Mouse (Mus musculus) T-helper 1 cell (primary cell): ENCODE data around the gene Syn3.

Experiments
- in situ Hi-C: fragments of 300-600 bp; cut with MboI, MseI; formaldehyde crosslinking; loops from one replicate; pipeline ENCODE4 v1.15.1; 2025; ENCODE audit warnings: high pct_unique_total_duplicates

Gene Syn3

GRCm38 (mm10) chr10:86369346-86369745 lies 129.3 kb downstream of the Syn3 start:
- in situ Hi-C loops, result no loop called here

- in situ Hi-C loops, result no loop called here
These were observed 129.9 kb downstream of the Syn3 start for GRCm38 (mm10) chr10:86368811-86369210.

GRCm38 (mm10) chr10:86367346-86367745 lies 131.3 kb downstream of the Syn3 start:
- in situ Hi-C loops, result no loop called here

DNA sequence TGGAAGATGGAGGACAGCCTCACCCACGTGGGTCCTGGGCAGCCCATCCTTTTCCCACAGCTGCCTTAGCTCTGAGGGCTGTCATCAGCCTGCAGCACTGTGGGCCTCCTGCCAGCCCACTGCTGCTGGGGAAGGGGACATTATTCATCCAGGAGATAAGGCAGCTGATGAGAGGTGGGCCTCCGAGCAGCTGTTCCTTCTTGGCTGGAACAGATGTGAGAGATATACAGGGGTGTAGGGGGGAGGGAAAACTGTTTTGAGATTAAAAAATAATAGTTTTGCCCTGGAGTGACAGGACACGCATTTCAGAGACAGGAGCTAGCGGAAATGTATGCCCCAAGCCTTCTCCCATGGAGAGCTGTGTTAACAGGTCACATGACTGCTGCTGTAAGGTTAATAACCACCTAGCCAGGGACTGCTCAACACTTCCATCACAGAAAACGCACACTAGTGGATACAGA lies 133.0 kb downstream of the Syn3 start:
- in situ Hi-C loops, result no loop called here

DNA sequence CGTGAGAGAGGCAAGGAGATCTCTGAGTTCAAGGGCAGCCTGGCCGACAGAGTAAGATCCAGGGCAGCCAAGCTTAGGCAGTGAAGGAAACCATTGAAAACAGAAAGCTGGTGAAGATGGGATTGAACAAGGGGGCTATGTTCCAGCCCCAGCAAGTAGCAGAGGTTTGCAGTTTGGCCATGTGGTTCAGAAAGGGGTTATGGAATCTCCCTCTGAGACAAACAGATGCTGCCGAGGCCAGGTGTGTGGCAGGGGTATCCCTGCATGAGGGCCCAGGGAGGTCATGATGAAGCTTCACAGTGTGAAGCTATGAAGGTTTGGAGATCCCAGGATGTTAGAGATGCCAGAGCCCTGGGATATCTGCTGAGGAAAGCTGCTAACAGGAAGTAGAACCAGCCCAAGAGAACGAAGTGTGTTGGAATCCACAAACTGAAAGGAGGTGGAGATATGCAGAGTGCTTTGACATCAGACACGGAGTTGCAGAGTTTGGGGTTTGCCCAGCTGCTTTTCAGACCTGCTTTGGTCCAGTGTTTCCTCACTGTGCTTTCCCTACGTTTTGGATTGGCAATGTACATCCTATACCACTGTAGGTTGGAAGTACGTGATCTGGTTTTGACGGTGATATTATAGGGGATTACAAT lies 134.9 kb downstream of the Syn3 start:
- in situ Hi-C loops, result no loop called here

DNA sequence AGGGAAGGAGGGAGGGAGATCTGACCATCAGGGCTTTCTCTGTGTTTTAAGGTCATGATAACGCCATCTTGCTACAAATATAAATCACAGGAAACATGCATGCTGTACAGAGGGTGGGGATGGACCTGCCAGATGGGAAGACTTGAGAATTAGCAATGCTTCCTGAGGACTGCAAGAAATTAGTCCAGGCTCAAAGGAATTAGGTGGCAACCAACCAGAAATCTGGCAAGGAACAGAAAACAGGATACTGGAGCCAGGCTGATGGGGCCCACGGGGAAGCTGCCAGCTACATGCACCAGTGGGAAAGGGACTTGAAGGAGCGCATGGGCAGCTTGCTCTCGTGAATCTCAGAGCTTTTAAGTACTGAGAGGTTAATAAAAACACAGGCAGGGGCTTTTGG lies 139.0 kb downstream of the Syn3 start:
- in situ Hi-C loops, result no loop called here

GRCm38 (mm10) chr10:86359208-86359607 lies 139.5 kb downstream of the Syn3 start:
- in situ Hi-C loops, result no loop called here

GRCm38 (mm10) chr10:86358307-86358975 lies 140.3 kb downstream of the Syn3 start:
- in situ Hi-C loops, result no loop called here

- in situ Hi-C loops, result no loop called here
These were observed 141.7 kb downstream of the Syn3 start for GRCm38 (mm10) chr10:86356819-86357563.

- in situ Hi-C loops, result no loop called here
These were observed 146.2 kb downstream of the Syn3 start for GRCm38 (mm10) chr10:86352521-86352920.

DNA sequence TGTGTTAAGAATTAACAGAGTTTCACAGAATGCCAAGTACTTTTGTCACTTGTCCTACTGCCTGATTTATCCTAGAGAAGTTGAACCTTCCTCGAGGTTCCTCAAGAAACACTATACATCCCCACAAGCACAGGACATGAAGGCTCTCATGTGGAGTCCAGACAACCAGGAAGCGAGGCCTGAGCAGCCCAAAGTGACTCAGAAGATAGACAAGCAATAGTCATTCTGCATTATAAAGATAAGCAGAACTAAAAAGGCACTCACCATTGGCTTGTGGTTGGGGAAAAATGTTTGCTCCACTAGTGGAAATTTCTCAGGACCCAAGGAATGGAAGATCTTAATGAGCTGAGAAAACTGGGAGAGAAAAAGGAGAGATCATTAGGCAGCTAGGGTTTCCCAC lies 147.4 kb downstream of the Syn3 start:
- in situ Hi-C loops, result no loop called here

- in situ Hi-C loops, result no loop called here
These were observed 152.4 kb downstream of the Syn3 start for GRCm38 (mm10) chr10:86346235-86346840.

DNA sequence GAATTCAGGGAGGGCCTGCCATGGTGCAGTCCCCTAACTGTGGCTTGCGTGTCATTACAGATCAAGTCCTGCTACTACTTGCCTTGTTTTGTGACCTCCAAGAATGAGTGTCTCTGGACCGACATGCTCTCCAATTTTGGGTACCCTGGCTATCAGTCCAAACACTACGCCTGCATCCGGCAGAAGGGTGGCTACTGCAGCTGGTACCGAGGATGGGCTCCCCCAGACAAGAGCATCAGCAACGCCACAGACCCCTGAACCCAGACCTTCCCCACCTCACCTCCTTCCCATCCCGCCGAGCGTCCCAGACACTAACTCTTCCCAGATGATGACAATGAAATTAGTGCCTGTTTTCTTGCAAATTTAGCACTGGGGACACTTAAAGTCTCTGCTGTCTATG lies 153.1 kb downstream of the Syn3 start:
- in situ Hi-C loops, result no loop called here

- in situ Hi-C loops, result no loop called here
These were observed 154.0 kb downstream of the Syn3 start for GRCm38 (mm10) chr10:86344654-86345053.

- in situ Hi-C loops, result no loop called here
These were observed 154.8 kb downstream of the Syn3 start for GRCm38 (mm10) chr10:86343931-86344330.

DNA sequence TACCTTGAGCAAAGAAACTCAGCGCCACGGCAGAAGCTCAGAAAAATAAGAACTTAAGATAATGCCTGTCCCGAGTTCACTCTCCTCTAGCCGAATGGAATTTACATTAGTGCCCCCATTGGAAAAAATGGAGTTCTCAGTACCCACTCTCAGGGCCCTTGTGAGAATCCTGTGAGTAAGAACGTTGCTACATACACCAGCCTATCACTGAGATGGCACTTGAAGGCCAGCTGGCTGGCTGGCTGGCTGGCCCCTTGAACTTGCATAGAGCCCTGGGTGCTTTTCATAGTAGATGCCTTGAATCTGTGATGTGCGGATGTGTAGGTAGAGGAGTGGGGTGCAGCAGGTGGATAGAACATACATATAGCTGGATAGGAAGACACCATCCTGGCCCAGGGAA lies 155.3 kb downstream of the Syn3 start:
- in situ Hi-C loops, result no loop called here

GRCm38 (mm10) chr10:86342713-86343112 lies 156.0 kb downstream of the Syn3 start:
- in situ Hi-C loops, result no loop called here

DNA sequence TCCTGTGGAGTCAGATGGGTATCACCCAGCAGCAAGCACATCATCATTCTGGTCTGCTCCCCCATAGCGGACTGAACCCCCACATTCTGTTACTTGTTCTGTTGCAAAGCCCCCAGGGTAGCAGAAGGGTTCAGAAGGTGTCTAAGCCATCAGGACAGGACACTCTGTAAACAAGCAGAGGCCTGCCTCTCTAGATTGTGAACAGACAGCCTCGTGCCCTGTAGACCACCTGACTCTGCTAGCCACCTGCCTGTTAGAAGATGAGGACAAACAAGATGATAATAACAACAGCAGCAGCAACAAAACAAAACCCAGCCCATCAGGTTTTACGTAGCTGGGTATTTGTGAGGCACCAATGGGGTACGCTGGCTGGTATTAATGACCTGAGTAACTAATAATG lies 156.5 kb downstream of the Syn3 start:
- in situ Hi-C loops, result no loop called here

DNA sequence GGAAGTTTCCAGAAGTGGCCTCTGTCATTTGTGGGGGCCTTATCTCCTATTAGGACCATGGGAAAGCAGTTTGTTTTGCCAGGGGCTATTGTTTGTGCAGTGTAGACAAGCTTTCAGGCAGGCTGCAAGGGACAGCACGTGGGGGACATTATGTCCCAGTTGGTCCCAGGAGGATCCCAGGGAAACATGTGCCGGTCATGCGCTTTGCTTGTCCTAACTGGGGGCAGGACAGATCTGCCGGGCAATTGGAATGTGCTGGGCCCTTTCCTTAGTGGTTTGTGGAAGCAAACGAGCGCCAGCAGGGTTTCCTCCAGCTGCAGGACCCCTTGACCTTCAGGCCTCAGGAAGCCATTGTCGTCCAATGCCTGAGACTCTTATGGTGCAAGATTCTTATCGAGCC lies 157.1 kb downstream of the Syn3 start:
- in situ Hi-C loops, result no loop called here

DNA sequence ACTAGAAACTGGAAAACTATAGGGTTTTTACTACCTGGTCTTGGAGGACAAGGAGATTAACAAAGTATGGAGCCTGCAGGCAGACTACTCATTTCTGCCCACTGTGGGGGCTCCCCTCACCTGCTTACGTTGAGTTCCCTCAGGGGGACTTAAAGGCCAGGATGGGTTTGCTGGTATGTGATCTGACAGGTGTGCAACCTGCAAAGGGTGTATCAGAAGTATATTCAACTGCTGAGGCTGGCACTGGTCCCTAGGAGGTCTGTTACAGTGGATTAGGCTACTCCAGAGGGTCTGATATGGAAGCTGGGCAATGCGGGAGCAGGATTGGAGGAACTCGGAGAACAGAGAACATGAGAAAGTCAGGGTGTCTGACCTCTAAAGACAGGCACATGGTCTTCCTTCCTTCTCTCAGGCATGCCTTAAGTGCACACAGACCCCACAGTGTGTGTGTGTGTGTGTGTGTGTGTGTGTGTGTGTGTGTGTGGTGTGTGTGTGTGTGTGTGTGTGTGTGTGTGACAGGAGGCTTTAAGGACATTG lies 157.6 kb downstream of the Syn3 start:
- in situ Hi-C loops, result no loop called here

DNA sequence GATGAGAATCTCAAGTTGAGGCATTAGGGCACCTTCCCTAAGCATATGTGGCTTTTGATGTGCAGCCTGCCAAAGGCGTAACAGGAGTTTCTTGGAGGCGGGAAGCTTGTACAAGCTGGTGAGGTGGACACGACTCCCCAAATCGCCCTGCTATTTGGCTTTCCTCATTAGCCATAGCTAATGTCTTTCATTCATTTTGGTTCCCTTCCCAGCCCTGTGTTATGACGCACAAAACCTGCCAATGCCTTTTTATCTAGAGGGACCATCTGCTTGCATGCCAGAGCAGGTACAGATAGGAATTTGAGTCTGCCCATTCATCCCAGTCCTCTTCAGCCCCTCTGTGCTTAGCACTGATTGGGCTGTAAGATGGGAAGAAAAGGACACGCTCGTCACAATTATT lies 158.3 kb downstream of the Syn3 start:
- in situ Hi-C loops, result no loop called here
